Mouse (Mus musculus) T-helper 1 cell (primary cell): ENCODE measurements at regions not wholly inside any gene's neighbourhood (a gene's known extent, or its start where the extent isn't known, plus 50 kb on each side); places are given as distances from the start of the nearest gene placed in this dataset.

Experiments used
- in situ Hi-C: fragments of 300-600 bp; cut with MboI, MseI; formaldehyde crosslinking; loops from one replicate; pipeline ENCODE4 v1.15.1; 2025; ENCODE audit warnings: high pct_unique_total_duplicates

GRCm38 (mm10) chr6:78967641-78968040 is 499.0 kb upstream of the Reg3g start:
- in situ Hi-C loops, result loop anchor here (10.0 kb wide), 1 partner anchor 567 kb away; no protein-coding TSS in a partner anchor
